In genomic region chr5:49665196-49665595, GRCm38 (mm10) we compare ENCODE assay signal across 12 mouse cellular contexts.
"Had no signal": no experiment of that assay in that cellular context is flagged by ENCODE, and none has a peak within 500 bp of the region (broad histone marks: within the 10 kb centered on the region; RNA-seq: fewer than 3 reads in every experiment).

No protein-coding gene starts in this region.

- DNase-seq: retina, postnatal 1 day; right cerebral cortex, adult 18-20 months; right cerebral cortex, postnatal 14 days; right cerebral cortex, postnatal 25 days; right cerebral cortex, postnatal 4 days; spleen, adult 18-20 months; thymus, adult 18-20 months; thymus, adult 2 months; thymus, postnatal 14 days; thymus, postnatal 25 days; thymus, postnatal 36 days; thymus, postnatal 4 days had no signal
